Mouse (Mus musculus) ES-E14 (cell line): ENCODE data around the gene Bivm. TPM values are rescaled to one million over a fixed set of nuclear protein-coding genes. Genes with fewer than 3 reads are reported as not detected.

Experiments used
- DNase-seq: peaks from one replicate; pipeline ENCODE4 v3.0.0-alpha.2; 2013; ENCODE audit warnings: low read depth, low spot score
- H3K27ac ChIP-seq: 2 replicates; pipeline ENCODE4 v1.5.1; 2012; ENCODE audit warnings: low read depth, mild to moderate bottlenecking, low read length, moderate library complexity, mixed read lengths; ENCODE audit not compliant: poor library complexity, insufficient read depth, severe bottlenecking
- H3K36me3 ChIP-seq: 2 replicates; pipeline ENCODE4 v1.6.1; 2012; ENCODE audit warnings: mild to moderate bottlenecking, low read length, moderate library complexity, mixed read lengths; ENCODE audit not compliant: control insufficient read depth, poor library complexity, insufficient read depth, severe bottlenecking
- H3K4me1 ChIP-seq, 2 experiments: fragments of 150-350 bp in 1 of 2; sonication (generic) in 1 of 2; 2 replicates each; pipeline ENCODE4 v1.6.1; 2012; ENCODE audit warnings: low read length in 2 of 2, mild to moderate bottlenecking in 1 of 2, mixed read lengths in 1 of 2; ENCODE audit not compliant: control insufficient read depth in 2 of 2, insufficient read depth in 2 of 2, poor library complexity in 1 of 2
- H3K4me3 ChIP-seq, 2 experiments: fragments of 150-350 bp in 1 of 2; sonication (generic) in 1 of 2; 2 replicates each; pipeline ENCODE4 v1.5.1; 2012; ENCODE audit warnings: low read length in 2 of 2, low read depth in 1 of 2, mild to moderate bottlenecking in 1 of 2, mixed read lengths in 1 of 2; ENCODE audit not compliant: insufficient read depth in 1 of 2, poor library complexity in 1 of 2, severe bottlenecking in 1 of 2
- H3K9ac ChIP-seq: 2 replicates; pipeline ENCODE4 v1.6.1; 2012; ENCODE audit warnings: low read depth, mild to moderate bottlenecking, low read length, mixed read lengths; ENCODE audit not compliant: poor library complexity, insufficient read depth, severe bottlenecking
- H3K9me3 ChIP-seq: fragments of 150-350 bp; sonication (generic); 2 replicates; pipeline ENCODE4 v1.6.1; 2012; ENCODE audit warnings: low read depth, mild to moderate bottlenecking, low read length; ENCODE audit not compliant: control insufficient read depth, insufficient read depth
- CHD2 ChIP-seq: IDR thresholded peaks from 2 replicates; pipeline ENCODE4 v1.6.1; 2014; ENCODE audit warnings: mild to moderate bottlenecking, low read depth, low read length, inconsistent platforms
- HCFC1 ChIP-seq: IDR thresholded peaks from 2 replicates; pipeline ENCODE4 v1.6.1; 2012; ENCODE audit warnings: low read length, inconsistent platforms, borderline replicate concordance; ENCODE audit not compliant: insufficient read depth
- MAFK ChIP-seq: IDR thresholded peaks from 2 replicates; pipeline ENCODE4 v1.6.1; 2014; ENCODE audit warnings: mild to moderate bottlenecking, low read depth, low read length, inconsistent platforms; ENCODE audit not compliant: insufficient read depth
- ZC3H11A ChIP-seq: IDR thresholded peaks from 2 replicates; pipeline ENCODE4 v1.6.1; 2012; ENCODE audit warnings: low read depth, mild to moderate bottlenecking, inconsistent platforms, low read length, borderline replicate concordance
- ZNF384 ChIP-seq: IDR thresholded peaks from 2 replicates; pipeline ENCODE4 v1.6.1; 2012; ENCODE audit warnings: low read depth, low read length, inconsistent platforms
- in situ Hi-C, 2 experiments: fragments of 600-800 bp; cut with MboI; formaldehyde crosslinking; loops; one replicate each; pipeline ENCODE4 v1.15.1; 2025; ENCODE audit warnings: low sequenced_read_pairs in 2 of 2, inconsistent platforms in 1 of 2; ENCODE audit not compliant: unreplicated experiment in 2 of 2
- total RNA-seq: library from RNA; depleted of rRNA; stranded (reverse); fragments of 300-350 nt; gene quantifications from 2 replicates; pipeline ENCODE4 v1.2.3, GENCODE M21; 2012

Bivm gene
- total RNA-seq, 1 experiment = 10.9 TPM

DNA sequence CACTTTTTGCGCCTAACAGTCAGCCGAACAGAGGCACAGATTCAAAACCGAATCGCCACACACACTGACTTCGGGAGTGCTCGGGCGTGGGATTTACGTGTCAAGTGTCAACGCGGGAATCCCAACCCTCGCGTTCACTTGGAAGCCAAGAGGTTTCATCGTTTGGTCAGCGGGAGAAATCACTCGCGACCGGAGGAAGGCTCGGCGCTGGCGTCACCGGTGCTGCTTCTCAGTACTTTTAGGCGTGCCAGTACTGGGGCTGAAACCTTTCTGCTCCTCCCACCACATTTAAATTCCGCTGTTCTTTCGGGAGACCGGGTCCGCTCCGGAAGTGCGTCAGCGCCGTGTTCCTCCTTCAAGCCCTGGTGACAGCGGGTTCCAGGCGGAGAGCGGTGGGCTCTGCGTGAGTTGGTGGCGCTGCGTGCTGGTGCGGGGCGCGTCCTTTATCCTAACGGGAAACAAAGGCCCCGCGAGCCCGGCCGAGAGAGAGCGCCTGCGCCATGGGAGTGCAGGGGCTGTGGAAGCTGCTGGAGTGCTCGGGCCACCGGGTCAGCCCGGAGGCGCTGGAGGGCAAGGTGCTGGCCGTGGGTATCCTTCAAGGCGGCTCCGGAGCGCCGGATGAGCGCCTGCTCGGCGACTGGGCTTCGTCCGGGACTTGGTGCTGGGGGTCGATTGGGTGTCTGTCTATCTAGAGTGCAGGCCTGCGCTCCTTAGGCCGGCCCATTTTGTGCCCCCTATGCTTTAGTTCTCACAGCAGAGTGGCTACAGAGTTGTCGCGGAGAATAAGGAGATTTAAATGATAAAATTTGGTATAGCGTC, 29.0 kb downstream of the Bivm start, which contains the start of gene Ercc5:
Ercc5 (plus strand) TSS at position 182 of the 819 bp plus-strand sequence.
- peak; percentile 92 for TF ChIP-seq CHD2
- peak; percentile 31; the same call in 1 of the 2 replicates for TF ChIP-seq HCFC1
- no peak for TF ChIP-seq MAFK
- TF ChIP-seq ZC3H11A = no peak
- no peak for TF ChIP-seq ZNF384
- in situ Hi-C loops = no loop called here
- H3K9ac ChIP-seq = peak within 1 kb of the TSS; percentile 72
- H3K4me3 ChIP-seq = peak within 1 kb of the TSS; percentile 72 to 90
- no peaks in the 10 kb centered on the region for H3K9me3 ChIP-seq
- no peaks in the 10 kb centered on the region for H3K4me1 ChIP-seq
- DNase-seq = peak; percentile 87
- H3K27ac ChIP-seq = no peak within 1 kb of the TSS
- no peaks in the 10 kb centered on the region for H3K36me3 ChIP-seq

- no peak overlapping the region; the same call in 1 of the 2 replicates for H3K9ac ChIP-seq
- H3K27ac ChIP-seq = no peak overlapping the region
- H3K9me3 ChIP-seq = no peaks in the 10 kb centered on the region
- no peak for TF ChIP-seq MAFK
- TF ChIP-seq ZNF384 = no peak
- TF ChIP-seq HCFC1 = no peak
- no peak for TF ChIP-seq CHD2
- TF ChIP-seq ZC3H11A = no peak
- in situ Hi-C loops = no loop called here
- peak; percentile 15 for DNase-seq
- H3K4me3 ChIP-seq = peak overlapping the region; percentile 72 to 90
- H3K4me1 ChIP-seq = no peaks in the 10 kb centered on the region
- H3K36me3 ChIP-seq = no peaks in the 10 kb centered on the region
Observed at GRCm38 (mm10) chr1:44148706-44149105, 29.9 kb downstream of the Bivm start.

DNA sequence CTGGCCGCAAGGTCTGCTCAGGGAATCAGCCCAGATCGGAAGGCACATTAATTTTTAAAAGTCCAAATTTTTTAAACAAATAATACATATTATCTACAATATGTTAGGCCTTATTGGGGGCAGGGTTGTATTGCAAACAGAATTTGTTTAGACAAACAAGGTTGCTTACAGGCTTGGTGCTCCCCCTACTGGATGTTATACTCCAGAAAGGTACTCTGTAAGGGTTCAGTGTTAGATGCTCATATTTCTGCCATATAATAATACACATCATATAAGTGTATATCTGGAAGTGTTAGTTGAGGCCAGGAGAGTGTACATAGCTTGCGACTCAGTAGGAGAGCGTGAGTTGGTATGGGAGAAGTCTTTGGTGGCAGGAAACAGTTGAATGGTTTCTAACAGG, 36.5 kb downstream of the Bivm start:
- TF ChIP-seq MAFK (no peak), ZNF384 (no peak), HCFC1 (no peak), CHD2 (no peak), ZC3H11A (no peak)
- Histone ChIP-seq H3K9me3 (no peaks in the 10 kb centered on the region), H3K27ac (no peak overlapping the region), H3K36me3 (peaks cover 2% of the 10 kb centered on the region), H3K4me1 (no peaks in the 10 kb centered on the region), H3K9ac (no peak overlapping the region), H3K4me3 (no peak overlapping the region)
- in situ Hi-C loops = no loop called here
- no peak for DNase-seq

GRCm38 (mm10) chr1:44158317-44158716, 39.6 kb downstream of the Bivm start:
- DNase-seq = no peak
- in situ Hi-C loops = no loop called here
- Histone ChIP-seq H3K4me1 (no peaks in the 10 kb centered on the region), H3K27ac (no peak overlapping the region), H3K9me3 (no peaks in the 10 kb centered on the region), H3K9ac (no peak overlapping the region), H3K4me3 (no peak overlapping the region), H3K36me3 (peaks cover 11% of the 10 kb centered on the region)
- TF ChIP-seq CHD2 (no peak), HCFC1 (no peak), ZNF384 (no peak), ZC3H11A (no peak)

DNA sequence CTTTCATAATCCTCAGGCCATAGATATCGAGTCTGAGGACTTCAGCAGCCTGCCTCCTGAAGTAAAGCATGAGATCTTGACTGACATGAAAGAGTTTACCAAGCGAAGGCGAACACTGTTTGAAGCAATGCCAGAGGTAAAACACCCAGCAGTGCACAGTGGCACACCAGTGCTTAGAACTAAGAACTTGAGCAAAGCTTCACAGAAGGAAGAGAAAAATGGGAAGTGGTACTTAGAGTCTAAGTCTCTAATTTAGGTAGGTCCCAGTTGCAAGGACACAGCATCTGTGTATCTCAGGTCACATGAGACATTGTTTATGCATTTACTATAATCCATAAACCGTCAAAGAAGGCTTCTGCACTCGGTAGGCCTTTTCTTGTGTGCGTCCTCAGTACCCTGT, 43.1 kb downstream of the Bivm start:
- H3K4me3 ChIP-seq = no peak overlapping the region
- no peak overlapping the region for H3K9ac ChIP-seq
- no peak for DNase-seq
- H3K36me3 ChIP-seq = peaks cover 16% of the 10 kb centered on the region
- H3K4me1 ChIP-seq = no peaks in the 10 kb centered on the region
- TF ChIP-seq MAFK = no peak
- H3K9me3 ChIP-seq = no peaks in the 10 kb centered on the region
- in situ Hi-C loops = no loop called here
- H3K27ac ChIP-seq = no peak overlapping the region
